Mouse (Mus musculus): ENCODE measurements around the gene Rabac1. TPM values are rescaled to one million over a fixed set of nuclear protein-coding genes. Genes with fewer than 3 reads are reported as not detected.

The Rabac1 gene
- polyA plus RNA-seq, 2 experiments = 46.8 to 62.2 TPM

DNA sequence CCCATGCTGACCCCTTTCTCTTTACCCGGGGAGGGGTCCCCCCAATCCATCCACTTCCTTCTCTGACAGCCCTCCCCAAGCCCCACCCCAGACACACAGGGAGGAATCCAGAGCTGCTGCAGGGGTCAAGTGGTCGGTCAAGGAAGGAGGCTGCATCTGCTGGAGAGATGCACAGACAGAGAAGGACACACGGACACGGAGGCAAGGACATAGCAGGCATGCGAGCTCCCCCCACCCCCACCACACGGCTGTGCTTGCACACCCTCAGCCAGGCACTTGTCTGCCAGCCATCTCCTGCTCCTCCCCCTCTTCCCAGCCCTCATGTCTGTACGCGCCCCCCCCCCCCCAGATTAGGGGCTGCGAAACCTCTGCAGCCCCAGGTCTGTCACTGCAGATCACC is 32.3 kb upstream of the Rabac1 start:
- H3K4me1 ChIP-seq (replicated peaks; ENCODE audit: control insufficient read depth in 2 of 2, insufficient read depth in 2 of 2, low read length in 1 of 2) = no peaks in the 10 kb centered on the region
- DNase-seq (ENCODE audit: low read depth in 3 of 3, low spot score in 3 of 3) (no peak), ATAC-seq (ENCODE audit: insufficient read depth) (no peak)
- TF ChIP-seq CTCF (IDR thresholded peaks at IDR 0.05; ENCODE audit: low read depth) = no peak
- no peak for TF ChIP-seq EP300 (IDR thresholded peaks at IDR 0.05; ENCODE audit: low read depth)
- no peak overlapping the region for H3K27ac ChIP-seq
- no peaks in the 10 kb centered on the region for H3K36me3 ChIP-seq (replicated peaks; ENCODE audit: control insufficient read depth, insufficient read depth, low read depth)
- H3K4me2 ChIP-seq (ENCODE audit: low read depth) = no peak overlapping the region
- peaks cover 42% of the 10 kb centered on the region for H3K27me3 ChIP-seq (ENCODE audit: control insufficient read depth, insufficient read depth, low read length)
- no peaks in the 10 kb centered on the region for H3K9me3 ChIP-seq (ENCODE audit: control insufficient read depth, low read length)
- WGBS (ENCODE audit: insufficient replicate concordance) = 34% methylated on average over 7 of the region's 9 CpGs
- no peak overlapping the region for H3K4me3 ChIP-seq (ENCODE audit: insufficient read depth in 1 of 2, low read depth in 2 of 2, low read length in 2 of 2)
- H3K9ac ChIP-seq (replicated peaks) = no peak overlapping the region

DNA sequence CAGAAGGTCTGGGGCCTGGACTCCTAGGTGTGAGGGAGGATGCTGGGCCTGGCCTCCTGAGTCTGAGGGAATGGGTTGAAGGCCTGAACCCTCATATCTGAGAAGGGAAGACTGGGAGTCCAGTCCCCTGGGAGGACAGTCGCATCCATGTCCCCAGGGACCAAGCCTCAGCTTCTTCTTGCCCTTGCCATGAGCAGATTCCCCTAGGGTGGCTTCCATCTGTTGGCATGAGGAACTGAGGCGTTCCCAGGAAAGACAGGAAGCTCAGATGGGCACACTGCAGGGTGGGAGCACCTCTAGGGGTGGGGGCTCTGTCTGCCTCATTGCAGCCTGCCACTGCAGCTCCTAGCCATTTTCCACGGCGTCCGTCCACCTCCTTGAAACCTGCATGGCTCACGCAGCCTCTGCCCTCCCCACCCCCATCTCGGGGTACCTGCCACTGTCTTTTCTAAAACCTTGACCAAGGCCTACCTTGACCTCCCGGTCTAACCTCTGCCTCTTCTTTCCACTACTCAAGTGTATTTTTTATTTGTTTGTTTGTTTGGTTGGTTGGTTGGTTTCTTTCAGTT is 31.4 kb upstream of the Rabac1 start:
- Histone ChIP-seq H3K4me1 (replicated peaks; ENCODE audit: control insufficient read depth in 2 of 2, insufficient read depth in 2 of 2, low read length in 1 of 2) (no peaks in the 10 kb centered on the region), H3K36me3 (replicated peaks; ENCODE audit: control insufficient read depth, insufficient read depth, low read depth) (no peaks in the 10 kb centered on the region), H3K27ac (no peak overlapping the region), H3K9me3 (ENCODE audit: control insufficient read depth, low read length) (no peaks in the 10 kb centered on the region), H3K9ac (replicated peaks) (no peak overlapping the region), H3K4me3 (ENCODE audit: insufficient read depth in 1 of 2, low read depth in 2 of 2, low read length in 2 of 2) (no peak overlapping the region), H3K27me3 (ENCODE audit: control insufficient read depth, insufficient read depth, low read length) (peaks cover 33% of the 10 kb centered on the region), H3K4me2 (ENCODE audit: low read depth) (no peak overlapping the region)
- WGBS (ENCODE audit: insufficient replicate concordance) = 63% methylated on average over 8 of the region's 8 CpGs
- TF ChIP-seq EP300 (IDR thresholded peaks at IDR 0.05; ENCODE audit: low read depth) = no peak
- DNase-seq (ENCODE audit: low read depth in 3 of 3, low spot score in 3 of 3) = no peak
- no peak for ATAC-seq (ENCODE audit: insufficient read depth)

DNA sequence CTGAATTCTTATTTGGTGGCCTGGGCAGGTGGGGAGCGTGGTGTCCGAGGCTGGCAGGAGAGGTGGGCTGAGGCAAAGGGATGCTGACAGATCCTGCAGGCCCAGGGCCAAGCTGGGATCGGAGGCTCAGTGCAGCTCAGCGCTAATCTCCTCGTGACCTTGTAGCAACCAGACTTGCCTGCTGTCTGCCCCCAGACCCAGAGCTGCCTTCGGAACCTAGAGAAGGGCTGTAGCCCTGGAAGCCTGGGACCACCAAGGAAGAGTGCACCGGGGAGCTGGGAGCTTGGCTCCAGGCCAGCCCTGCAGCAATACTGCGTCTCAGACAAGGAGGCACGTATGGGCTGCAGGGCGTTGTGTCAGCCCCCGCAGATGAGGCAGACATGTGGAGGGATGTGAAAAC is 30.7 kb upstream of the Rabac1 start:
- H3K36me3 ChIP-seq (replicated peaks; ENCODE audit: control insufficient read depth, insufficient read depth, low read depth) = no peaks in the 10 kb centered on the region
- no peak overlapping the region for H3K27ac ChIP-seq
- H3K4me1 ChIP-seq (replicated peaks; ENCODE audit: control insufficient read depth in 2 of 2, insufficient read depth in 2 of 2, low read length in 1 of 2) = no peaks in the 10 kb centered on the region
- no peak for DNase-seq (ENCODE audit: low read depth in 3 of 3, low spot score in 3 of 3)
- H3K4me2 ChIP-seq (ENCODE audit: low read depth) = no peak overlapping the region
- ATAC-seq (ENCODE audit: insufficient read depth) = no peak
- H3K9ac ChIP-seq (replicated peaks) = no peak overlapping the region
- H3K4me3 ChIP-seq (ENCODE audit: insufficient read depth in 1 of 2, low read depth in 2 of 2, low read length in 2 of 2) = no peak overlapping the region
- no peak for TF ChIP-seq CTCF (IDR thresholded peaks at IDR 0.05; ENCODE audit: low read depth)
- no peak for TF ChIP-seq EP300 (IDR thresholded peaks at IDR 0.05; ENCODE audit: low read depth)
- 51% methylated on average over 11 of the region's 11 CpGs for WGBS (ENCODE audit: insufficient replicate concordance)
- peaks cover 29% of the 10 kb centered on the region for H3K27me3 ChIP-seq (ENCODE audit: control insufficient read depth, insufficient read depth, low read length)
- H3K9me3 ChIP-seq (ENCODE audit: control insufficient read depth, low read length) = no peaks in the 10 kb centered on the region

DNA sequence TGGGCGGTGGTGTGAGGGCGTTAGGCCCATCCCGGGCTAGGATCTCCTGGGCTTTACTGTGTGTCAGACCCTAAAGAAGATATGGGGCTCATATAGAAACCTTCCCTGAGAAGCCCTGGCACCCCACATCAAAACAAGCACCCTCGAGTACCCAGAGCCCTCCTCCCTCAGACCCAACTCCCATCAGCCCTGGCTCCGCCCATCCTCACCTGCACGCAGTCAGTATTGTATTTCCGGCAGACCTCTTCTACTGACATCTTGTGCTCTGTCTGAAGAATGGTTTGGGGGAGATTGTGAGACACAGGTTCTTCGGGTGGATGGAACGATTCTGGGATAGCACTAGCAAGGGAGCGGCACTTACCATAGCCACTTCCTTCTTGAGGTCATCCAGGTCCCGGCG is 28.2 kb upstream of the Rabac1 start:
- ATAC-seq (ENCODE audit: insufficient read depth) (no peak), DNase-seq (ENCODE audit: low read depth in 3 of 3, low spot score in 3 of 3) (no peak)
- WGBS (ENCODE audit: insufficient replicate concordance) = 51% methylated on average over 12 of the region's 12 CpGs
- TF ChIP-seq CTCF (IDR thresholded peaks at IDR 0.05; ENCODE audit: low read depth) (no peak), EP300 (IDR thresholded peaks at IDR 0.05; ENCODE audit: low read depth) (no peak)
- Histone ChIP-seq H3K4me1 (replicated peaks; ENCODE audit: control insufficient read depth in 2 of 2, insufficient read depth in 2 of 2, low read length in 1 of 2) (no peaks in the 10 kb centered on the region), H3K27ac (no peak overlapping the region), H3K27me3 (ENCODE audit: control insufficient read depth, insufficient read depth, low read length) (peaks cover 11% of the 10 kb centered on the region), H3K4me3 (ENCODE audit: insufficient read depth in 1 of 2, low read depth in 2 of 2, low read length in 2 of 2) (no peak overlapping the region), H3K36me3 (replicated peaks; ENCODE audit: control insufficient read depth, insufficient read depth, low read depth) (no peaks in the 10 kb centered on the region), H3K9me3 (ENCODE audit: control insufficient read depth, low read length) (no peaks in the 10 kb centered on the region), H3K4me2 (ENCODE audit: low read depth) (no peak overlapping the region), H3K9ac (replicated peaks) (no peak overlapping the region)

DNA sequence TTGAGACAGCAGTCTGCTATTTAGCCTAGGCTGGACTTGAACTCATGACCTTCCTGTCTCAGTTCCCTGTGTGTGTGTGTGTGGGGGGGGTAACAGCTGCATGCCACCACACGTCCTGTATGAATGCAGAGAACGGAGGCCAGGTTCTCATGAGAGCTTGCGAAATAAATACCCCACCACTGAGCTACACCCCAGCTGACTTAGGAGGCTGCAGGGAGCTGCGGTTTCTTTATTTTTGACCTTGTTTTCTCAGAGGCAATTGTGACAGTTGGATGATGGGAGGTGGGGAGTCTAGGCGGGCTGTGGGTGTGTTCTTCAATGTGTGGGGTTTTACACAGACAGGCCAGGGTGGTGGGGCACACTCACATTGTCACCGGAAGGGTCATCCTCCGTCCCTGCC is 27.7 kb upstream of the Rabac1 start:
- Histone ChIP-seq H3K27me3 (ENCODE audit: control insufficient read depth, insufficient read depth, low read length) (peaks cover 6% of the 10 kb centered on the region), H3K4me3 (ENCODE audit: insufficient read depth in 1 of 2, low read depth in 2 of 2, low read length in 2 of 2) (no peak overlapping the region), H3K4me2 (ENCODE audit: low read depth) (no peak overlapping the region), H3K9ac (replicated peaks) (no peak overlapping the region), H3K36me3 (replicated peaks; ENCODE audit: control insufficient read depth, insufficient read depth, low read depth) (no peaks in the 10 kb centered on the region), H3K27ac (no peak overlapping the region), H3K9me3 (ENCODE audit: control insufficient read depth, low read length) (no peaks in the 10 kb centered on the region), H3K4me1 (replicated peaks; ENCODE audit: control insufficient read depth in 2 of 2, insufficient read depth in 2 of 2, low read length in 1 of 2) (no peaks in the 10 kb centered on the region)
- TF ChIP-seq CTCF (IDR thresholded peaks at IDR 0.05; ENCODE audit: low read depth) (no peak), EP300 (IDR thresholded peaks at IDR 0.05; ENCODE audit: low read depth) (no peak)
- 43% methylated on average over 7 of the region's 7 CpGs for WGBS (ENCODE audit: insufficient replicate concordance)
- no peak for ATAC-seq (ENCODE audit: insufficient read depth)
- no peak for DNase-seq (ENCODE audit: low read depth in 3 of 3, low spot score in 3 of 3)
